Mouse (Mus musculus): ENCODE results near the gene Prss38. TPM values are rescaled to one million over a fixed set of nuclear protein-coding genes. Genes with fewer than 3 reads are reported as not detected.

Prss38 gene
- polyA plus RNA-seq (2016; fragmentation: Nextera tagmentation; extraction: Ambion mirVana): not detected in 2 replicates

DNA sequence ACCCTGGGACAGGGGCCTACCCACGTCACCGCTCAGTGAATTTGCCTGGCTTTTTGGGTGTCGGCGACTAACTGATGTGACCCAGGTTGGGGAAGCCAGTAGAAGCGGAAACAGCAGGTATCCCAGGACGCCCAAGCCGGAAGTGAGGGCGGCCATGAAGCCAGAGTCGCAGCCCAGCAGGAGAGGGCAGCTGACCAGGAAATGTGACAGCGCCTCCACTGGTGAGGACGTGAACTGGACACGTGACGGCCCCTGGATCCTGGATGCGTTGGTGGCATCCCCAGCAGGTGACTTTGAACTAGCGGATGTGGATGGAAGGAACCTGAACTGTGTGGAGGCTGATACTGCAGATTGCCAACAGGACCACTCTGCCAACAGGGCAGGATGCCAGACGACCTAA is at the start of gene Prss38:
Prss38 (minus strand) TSS at position 183 of the 400 bp plus-strand sequence.
- H3K9me3 ChIP-seq: no peaks in the 10 kb centered on the region
- no peak for ATAC-seq (ENCODE audit: low FRiP score, low read depth)
- H3K4me2 ChIP-seq (replicated peaks): no peak within 1 kb of the TSS
- H3K9ac ChIP-seq: no peak within 1 kb of the TSS
- H3K27me3 ChIP-seq (replicated peaks): no peaks in the 10 kb centered on the region
- no peaks in the 10 kb centered on the region for H3K4me1 ChIP-seq
- H3K4me3 ChIP-seq: no peak within 1 kb of the TSS
- 82% methylated on average over 16 of the region's 16 CpGs for WGBS
- H3K27ac ChIP-seq: no peak within 1 kb of the TSS
- H3K36me3 ChIP-seq: no peaks in the 10 kb centered on the region

- ATAC-seq (ENCODE audit: low FRiP score, low read depth): no peak
- H3K4me1 ChIP-seq: no peaks in the 10 kb centered on the region
- no peak overlapping the region for H3K4me2 ChIP-seq (replicated peaks)
- H3K9ac ChIP-seq: no peak overlapping the region
- H3K4me3 ChIP-seq: no peak overlapping the region
- 81% methylated on average over 5 of the region's 5 CpGs for WGBS
- H3K27me3 ChIP-seq (replicated peaks): no peaks in the 10 kb centered on the region
- H3K36me3 ChIP-seq: peaks cover 69% of the 10 kb centered on the region
- no peak overlapping the region for H3K27ac ChIP-seq
- no peaks in the 10 kb centered on the region for H3K9me3 ChIP-seq
Measured at GRCm38 (mm10) chr11:59423010-59423588, 47.6 kb upstream of the Prss38 start.

DNA sequence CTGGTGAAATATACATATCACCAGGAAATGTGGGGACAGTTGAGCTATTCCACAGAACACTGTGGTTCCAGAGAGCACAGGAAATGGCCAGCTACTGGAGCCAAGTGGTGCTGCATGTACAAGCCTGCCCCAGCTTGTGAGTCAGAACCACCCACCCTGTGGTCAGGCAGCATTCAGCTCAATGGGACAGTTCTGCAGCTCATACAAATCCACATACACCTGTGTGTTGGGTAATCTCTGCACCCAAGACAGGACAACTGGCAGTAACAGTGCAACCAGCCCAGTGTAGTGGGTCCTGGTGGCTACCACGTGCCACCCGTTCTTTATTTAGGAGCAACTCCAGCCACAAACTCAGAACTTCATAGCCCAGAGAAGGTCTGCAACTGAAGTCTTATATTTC is 46.5 kb upstream of the Prss38 start:
- Histone ChIP-seq H3K4me3 (no peak overlapping the region), H3K4me1 (no peaks in the 10 kb centered on the region), H3K9me3 (no peaks in the 10 kb centered on the region), H3K27ac (no peak overlapping the region), H3K4me2 (replicated peaks) (no peak overlapping the region), H3K36me3 (peaks cover 63% of the 10 kb centered on the region), H3K9ac (no peak overlapping the region), H3K27me3 (replicated peaks) (no peaks in the 10 kb centered on the region)
- no peak for ATAC-seq (ENCODE audit: low FRiP score, low read depth)
- 95% methylated on average over 2 of the region's 2 CpGs for WGBS

GRCm38 (mm10) chr11:59421436-59421835 is 46.0 kb upstream of the Prss38 start:
- no peak for ATAC-seq (ENCODE audit: low FRiP score, low read depth)
- WGBS: 90% methylated on average over 8 of the region's 8 CpGs
- no peaks in the 10 kb centered on the region for H3K27me3 ChIP-seq (replicated peaks)

DNA sequence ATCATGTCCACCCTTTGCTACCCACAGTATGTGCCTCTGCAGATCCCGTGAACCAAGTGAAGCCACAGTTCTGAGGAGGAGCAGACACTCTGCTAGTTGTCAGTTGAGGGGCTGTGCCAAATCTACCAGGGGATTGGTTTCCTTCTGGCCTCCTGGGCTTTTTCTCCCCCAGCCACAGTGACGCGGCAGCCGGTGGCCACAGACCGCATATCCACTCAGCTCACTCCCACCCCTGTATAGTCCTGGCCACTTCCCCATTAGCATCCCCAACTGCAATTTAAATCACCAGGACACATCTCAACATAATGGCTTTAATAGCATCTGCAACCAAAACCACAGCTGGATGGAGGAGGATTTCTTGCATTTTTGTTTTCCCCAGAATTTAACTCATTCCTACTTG is 43.3 kb upstream of the Prss38 start:
- H3K4me2 ChIP-seq (replicated peaks): no peak overlapping the region
- no peak for ATAC-seq (ENCODE audit: low FRiP score, low read depth)
- H3K9me3 ChIP-seq: no peaks in the 10 kb centered on the region
- H3K4me1 ChIP-seq: no peaks in the 10 kb centered on the region
- H3K27ac ChIP-seq: no peak overlapping the region
- H3K27me3 ChIP-seq (replicated peaks): no peaks in the 10 kb centered on the region
- peaks cover 58% of the 10 kb centered on the region for H3K36me3 ChIP-seq
- H3K4me3 ChIP-seq: no peak overlapping the region
- WGBS: 87% methylated on average over 5 of the region's 5 CpGs
- H3K9ac ChIP-seq: no peak overlapping the region

More at GRCm38 (mm10) chr11:59421436-59421835, 46.0 kb upstream of the Prss38 start:
- Histone ChIP-seq H3K9ac (no peak overlapping the region), H3K4me3 (no peak overlapping the region), H3K4me1 (no peaks in the 10 kb centered on the region), H3K4me2 (replicated peaks) (no peak overlapping the region), H3K27ac (no peak overlapping the region), H3K36me3 (peaks cover 58% of the 10 kb centered on the region), H3K9me3 (no peaks in the 10 kb centered on the region)

DNA sequence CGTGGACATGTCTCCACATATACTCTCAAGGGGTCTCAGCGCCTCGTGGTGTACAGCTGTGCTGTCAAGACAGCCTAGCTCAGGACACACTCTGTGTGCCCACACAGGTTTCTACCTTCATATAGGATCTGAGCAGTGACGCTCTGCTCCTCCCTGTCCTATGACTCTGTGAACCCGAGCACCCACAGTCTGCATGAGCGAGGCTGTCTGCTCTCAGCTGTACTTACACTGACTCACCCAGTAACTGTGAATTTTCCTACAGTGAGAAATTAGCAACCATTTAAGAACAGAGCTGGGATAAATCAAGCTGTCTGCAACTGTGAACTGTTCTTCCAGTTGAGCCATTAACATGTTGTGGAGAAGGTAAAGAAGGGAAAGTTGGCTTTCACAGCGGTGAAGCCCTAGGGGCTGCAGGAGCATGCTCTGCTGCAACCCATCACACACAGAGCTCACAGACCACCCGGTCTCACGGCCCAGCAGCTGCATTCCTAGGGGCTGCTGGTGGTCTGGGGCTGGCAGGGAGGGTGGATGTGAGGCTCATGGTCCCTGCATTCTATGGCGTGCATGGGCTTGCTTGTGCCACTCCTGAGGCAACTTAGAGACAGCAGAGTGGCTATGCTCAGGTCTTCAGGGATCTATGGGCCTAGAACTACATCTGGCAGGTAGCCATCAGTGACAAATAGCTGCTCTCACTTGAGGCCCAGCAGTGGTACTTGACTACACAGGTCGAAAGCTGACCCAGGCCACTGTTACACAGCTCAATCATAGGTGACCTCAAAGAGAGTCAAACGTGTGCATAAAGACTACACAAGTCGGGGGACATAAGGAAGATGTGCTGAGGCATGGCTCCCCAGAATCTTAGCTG is 37.8 kb upstream of the Prss38 start:
- H3K36me3 ChIP-seq: peaks cover 34% of the 10 kb centered on the region
- H3K9ac ChIP-seq: no peak overlapping the region
- 84% methylated on average over 13 of the region's 13 CpGs for WGBS
- no peak overlapping the region for H3K4me2 ChIP-seq (replicated peaks)
- no peak overlapping the region for H3K4me3 ChIP-seq
- H3K4me1 ChIP-seq: no peaks in the 10 kb centered on the region
- H3K27ac ChIP-seq: no peak overlapping the region
- no peaks in the 10 kb centered on the region for H3K27me3 ChIP-seq (replicated peaks)
- H3K9me3 ChIP-seq: no peaks in the 10 kb centered on the region
- no peak for ATAC-seq (ENCODE audit: low FRiP score, low read depth)

GRCm38 (mm10) chr11:59412058-59412457 is 36.6 kb upstream of the Prss38 start:
- H3K4me2 ChIP-seq (replicated peaks): no peak overlapping the region
- no peaks in the 10 kb centered on the region for H3K27me3 ChIP-seq (replicated peaks)
- H3K9me3 ChIP-seq: no peaks in the 10 kb centered on the region
- ATAC-seq (ENCODE audit: low FRiP score, low read depth): no peak
- peaks cover 38% of the 10 kb centered on the region for H3K36me3 ChIP-seq
- H3K4me3 ChIP-seq: no peak overlapping the region
- no peak overlapping the region for H3K9ac ChIP-seq
- WGBS: 87% methylated on average over 6 of the region's 6 CpGs
- no peaks in the 10 kb centered on the region for H3K4me1 ChIP-seq
- no peak overlapping the region for H3K27ac ChIP-seq

DNA sequence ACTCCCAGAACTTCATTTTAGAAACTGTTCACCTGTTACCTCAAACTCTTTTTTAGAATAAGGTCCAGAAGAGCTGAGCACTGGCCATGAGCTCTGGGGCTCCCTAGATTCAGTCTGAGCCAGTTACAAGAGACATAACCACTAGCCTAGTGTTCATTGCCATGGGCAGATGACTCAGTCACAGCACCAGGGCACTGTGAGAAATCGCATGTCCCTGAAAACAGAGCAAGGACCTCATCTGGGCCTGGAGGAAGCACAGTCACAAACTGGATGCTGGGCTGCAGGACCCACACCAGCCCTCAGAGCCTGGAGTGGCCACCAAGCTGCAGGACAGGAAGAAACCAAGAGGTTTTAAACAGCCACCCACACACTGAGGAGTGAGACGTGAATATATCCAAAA is 35.4 kb upstream of the Prss38 start:
- Histone ChIP-seq H3K9ac (no peak overlapping the region), H3K4me2 (replicated peaks) (no peak overlapping the region), H3K27me3 (replicated peaks) (no peaks in the 10 kb centered on the region), H3K4me3 (no peak overlapping the region), H3K9me3 (no peaks in the 10 kb centered on the region), H3K4me1 (no peaks in the 10 kb centered on the region), H3K36me3 (peaks cover 49% of the 10 kb centered on the region), H3K27ac (no peak overlapping the region)
- WGBS: 92% methylated on average over 2 of the region's 2 CpGs
- ATAC-seq (ENCODE audit: low FRiP score, low read depth): no peak

DNA sequence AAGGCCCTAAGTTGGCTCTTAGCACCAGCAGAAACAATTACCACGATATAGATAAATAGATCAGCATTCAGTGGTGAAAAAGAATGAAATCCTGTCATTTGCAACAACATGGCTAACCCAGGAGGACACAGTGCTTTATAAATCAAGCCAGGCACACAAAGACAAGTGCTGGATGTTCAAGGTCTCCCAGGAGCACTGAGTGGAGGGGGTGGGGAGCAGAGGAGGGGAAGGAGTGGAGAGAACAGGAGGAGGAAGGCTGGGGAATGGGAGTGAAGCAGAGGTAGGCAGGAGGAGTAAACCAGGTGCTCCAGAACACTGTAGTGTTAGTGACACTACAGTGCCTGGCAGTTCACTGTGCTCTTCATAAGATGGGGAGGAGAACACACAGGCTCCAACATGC is 30.3 kb upstream of the Prss38 start:
- WGBS: 77% methylated on average over 1 of the region's 1 CpGs
- no peak for ATAC-seq (ENCODE audit: low FRiP score, low read depth)
- peaks cover 52% of the 10 kb centered on the region for H3K36me3 ChIP-seq

DNA sequence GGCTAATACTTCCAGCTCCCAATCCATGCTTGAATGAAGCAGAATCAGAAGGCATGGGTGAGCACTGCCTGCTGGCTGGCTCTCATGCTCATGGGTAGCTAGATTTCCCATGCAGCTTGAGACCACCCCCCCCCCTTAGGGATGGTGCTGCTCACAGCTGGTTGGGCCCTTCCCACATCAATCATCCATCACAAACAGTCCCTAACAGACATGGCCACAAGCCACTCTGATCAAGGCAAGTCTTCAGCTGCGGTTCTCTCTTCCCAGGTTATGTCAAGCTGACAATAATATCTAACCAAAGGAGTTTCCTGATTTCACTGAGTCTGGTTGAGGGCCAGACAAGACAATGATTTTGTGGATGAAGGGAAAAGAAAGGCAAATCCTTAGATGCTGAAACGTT is 25.4 kb upstream of the Prss38 start:
- H3K27ac ChIP-seq: no peak overlapping the region
- peaks cover 21% of the 10 kb centered on the region; the same call in 1 of the 2 replicates for H3K36me3 ChIP-seq
- H3K4me3 ChIP-seq: no peak overlapping the region
- no peak overlapping the region for H3K9ac ChIP-seq
- no peak overlapping the region for H3K4me2 ChIP-seq (replicated peaks)
- no peaks in the 10 kb centered on the region for H3K27me3 ChIP-seq (replicated peaks)
- ATAC-seq (ENCODE audit: low FRiP score, low read depth): no peak
- WGBS: 82% methylated on average over 2 of the region's 2 CpGs
- H3K4me1 ChIP-seq: no peaks in the 10 kb centered on the region; the same call in 1 of the 2 replicates
- no peaks in the 10 kb centered on the region for H3K9me3 ChIP-seq

More for the DNA sequence above, 30.3 kb upstream of the Prss38 start:
- H3K9me3 ChIP-seq: no peaks in the 10 kb centered on the region
- H3K4me3 ChIP-seq: no peak overlapping the region
- no peaks in the 10 kb centered on the region for H3K4me1 ChIP-seq
- no peaks in the 10 kb centered on the region for H3K27me3 ChIP-seq (replicated peaks)
- H3K27ac ChIP-seq: no peak overlapping the region
- no peak overlapping the region for H3K9ac ChIP-seq
- no peak overlapping the region for H3K4me2 ChIP-seq (replicated peaks)

- Histone ChIP-seq H3K27ac (no peak overlapping the region), H3K36me3 (peaks cover 16% of the 10 kb centered on the region; the same call in 1 of the 2 replicates), H3K4me1 (no peaks in the 10 kb centered on the region; the same call in 1 of the 2 replicates), H3K9ac (no peak overlapping the region), H3K4me3 (no peak overlapping the region), H3K27me3 (replicated peaks) (no peaks in the 10 kb centered on the region), H3K9me3 (no peaks in the 10 kb centered on the region), H3K4me2 (replicated peaks) (no peak overlapping the region)
- WGBS: 86% methylated on average over 8 of the region's 8 CpGs
- no peak for ATAC-seq (ENCODE audit: low FRiP score, low read depth)
Measured at GRCm38 (mm10) chr11:59399830-59400229, 24.4 kb upstream of the Prss38 start.

DNA sequence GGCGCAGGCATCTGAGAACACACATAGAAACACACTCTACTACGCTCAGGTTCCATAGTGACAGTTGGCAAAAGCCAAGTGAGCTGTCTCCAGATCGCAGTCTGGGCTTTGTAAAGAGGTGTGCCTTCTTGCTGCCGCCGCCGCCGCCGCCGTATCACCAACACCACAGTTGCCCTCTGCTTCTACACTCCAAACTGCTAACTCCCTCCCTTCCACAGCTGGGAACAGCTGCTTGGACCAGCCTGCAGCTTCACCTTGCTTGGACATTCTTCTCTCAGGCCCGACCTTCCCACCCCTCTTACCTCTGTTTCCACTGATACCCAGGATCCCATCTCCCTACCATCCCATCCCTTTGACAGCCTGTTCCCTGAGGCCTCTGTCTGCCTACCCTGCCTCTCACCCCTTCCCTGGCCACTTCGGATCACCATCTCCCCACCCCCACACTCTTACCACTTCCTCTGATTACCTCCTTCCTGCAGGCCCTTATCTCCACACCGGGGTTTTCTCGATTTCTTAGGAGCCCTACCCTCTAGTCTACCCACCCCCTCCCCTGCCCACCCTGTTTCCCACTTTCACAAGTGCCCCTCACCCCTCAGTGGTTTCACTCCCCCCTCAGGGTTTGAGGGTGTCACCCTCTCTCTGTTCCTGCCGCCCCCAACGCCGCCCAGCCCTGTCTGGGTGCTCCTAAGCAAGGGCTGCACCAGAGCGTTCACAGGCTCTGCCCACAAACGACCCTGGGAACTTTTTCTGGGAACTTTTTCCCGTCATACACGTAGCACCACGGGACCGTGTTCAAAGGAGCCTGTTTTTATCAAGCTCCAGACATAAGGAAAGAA is 22.3 kb upstream of the Prss38 start:
- Histone ChIP-seq H3K9me3 (no peaks in the 10 kb centered on the region), H3K9ac (no peak overlapping the region), H3K27ac (no peak overlapping the region), H3K4me2 (replicated peaks) (no peak overlapping the region), H3K4me3 (no peak overlapping the region), H3K27me3 (replicated peaks) (no peaks in the 10 kb centered on the region), H3K36me3 (0 out of 2 replicates have a peak, but pooled peaks cover 4% of the 10 kb centered on the region), H3K4me1 (peaks cover 5% of the 10 kb centered on the region; the same call in 1 of the 2 replicates)
- WGBS: 67% methylated on average over 22 of the region's 22 CpGs
- ATAC-seq (ENCODE audit: low FRiP score, low read depth): no peak

Measured in neural tube, embryonic 12.5 days (tissue).